Mouse (Mus musculus) E14TG2a.4 (cell line): ENCODE data around the gene Zfyve26.
A peak's percentile ranks its signal among the peaks of the same experiment; 100 is the strongest.
"Not testable (repeated sequence)": the region's sequence is repeated elsewhere in the genome, so short reads cannot be mapped to it uniquely, and the experiment has no call there.

Experiments
- H3K27me3 ChIP-seq: 2 replicates; pipeline ENCODE4 v1.6.1; 2014; ENCODE audit warnings: low read length, control low read depth; ENCODE audit not compliant: insufficient read depth
- H3K36me3 ChIP-seq: 2 replicates; pipeline ENCODE4 v1.6.1; 2014; ENCODE audit warnings: low read length, control low read depth; ENCODE audit not compliant: insufficient read depth
- H3K4me1 ChIP-seq: replicated peaks from 2 replicates; pipeline ENCODE4 v1.6.1; 2014; ENCODE audit warnings: low read depth, low read length, control low read depth
- H3K4me3 ChIP-seq: replicated peaks from 2 replicates; pipeline ENCODE4 v1.5.1; 2014; ENCODE audit warnings: mild to moderate bottlenecking, low read length
- H3K9me3 ChIP-seq: 2 replicates; pipeline ENCODE4 v1.6.1; 2014; ENCODE audit warnings: low read length, control low read depth
- CTCF ChIP-seq: conservative IDR thresholded peaks from 2 replicates; pipeline ENCODE4 v1.5.1; 2014; ENCODE audit warnings: low read length
- NANOG ChIP-seq: IDR thresholded peaks from 2 replicates; pipeline ENCODE4 v1.6.1; 2014; ENCODE audit warnings: borderline replicate concordance, low read length, mixed read lengths
- POU5F1 ChIP-seq: IDR thresholded peaks from 2 replicates; pipeline ENCODE4 v1.6.1; 2014; ENCODE audit warnings: low read length, borderline replicate concordance

The Zfyve26 gene

GRCm38 (mm10) chr12:79322539-79322938, 26.4 kb upstream of the Zfyve26 start:
- Histone ChIP-seq H3K4me1 (peaks cover 15% of the 10 kb centered on the region), H3K36me3 (peaks cover 20% of the 10 kb centered on the region)
- not testable (repeated sequence) for H3K4me3 ChIP-seq, H3K27me3 ChIP-seq, H3K9me3 ChIP-seq
- TF ChIP-seq CTCF = peak; percentile 46

GRCm38 (mm10) chr12:79320895-79321294, 24.8 kb upstream of the Zfyve26 start:
- TF ChIP-seq CTCF (no peak), POU5F1 (no peak), NANOG (no peak)
- H3K36me3 ChIP-seq = peaks cover 12% of the 10 kb centered on the region
- H3K27me3 ChIP-seq = no peaks in the 10 kb centered on the region
- H3K4me3 ChIP-seq = no peak overlapping the region
- H3K4me1 ChIP-seq = 0 out of 2 replicates have a peak, but pooled peaks cover 2% of the 10 kb centered on the region
- H3K9me3 ChIP-seq = no peaks in the 10 kb centered on the region

- peaks cover 14% of the 10 kb centered on the region for H3K36me3 ChIP-seq
- TF ChIP-seq NANOG (no peak), POU5F1 (no peak), CTCF (no peak)
These were observed 21.2 kb upstream of the Zfyve26 start for GRCm38 (mm10) chr12:79317339-79317738.

GRCm38 (mm10) chr12:79313721-79314120, 17.6 kb upstream of the Zfyve26 start:
- TF ChIP-seq NANOG (no peak), POU5F1 (no peak), CTCF (no peak)
- H3K36me3 ChIP-seq = peaks cover 10% of the 10 kb centered on the region
- H3K4me1 ChIP-seq = peaks cover 1% of the 10 kb centered on the region; the same call in 1 of the 2 replicates
- H3K4me3 ChIP-seq = no peak overlapping the region
- no peaks in the 10 kb centered on the region for H3K9me3 ChIP-seq
- H3K27me3 ChIP-seq = no peaks in the 10 kb centered on the region

More at GRCm38 (mm10) chr12:79317339-79317738, 21.2 kb upstream of the Zfyve26 start:
- no peaks in the 10 kb centered on the region for H3K9me3 ChIP-seq
- no peak overlapping the region for H3K4me3 ChIP-seq
- H3K27me3 ChIP-seq = no peaks in the 10 kb centered on the region
- peaks cover 2% of the 10 kb centered on the region; the same call in 1 of the 2 replicates for H3K4me1 ChIP-seq

GRCm38 (mm10) chr12:79306013-79306412, 9.9 kb upstream of the Zfyve26 start:
- peaks cover 38% of the 10 kb centered on the region for H3K36me3 ChIP-seq
- H3K4me1 ChIP-seq = no peaks in the 10 kb centered on the region
- H3K27me3 ChIP-seq = no peaks in the 10 kb centered on the region
- TF ChIP-seq NANOG (no peak), POU5F1 (no peak), CTCF (no peak)
- no peak overlapping the region for H3K4me3 ChIP-seq
- no peaks in the 10 kb centered on the region for H3K9me3 ChIP-seq

- TF ChIP-seq CTCF (peak; percentile 21), POU5F1 (no peak)
- Histone ChIP-seq H3K9me3 (no peaks in the 10 kb centered on the region), H3K27me3 (no peaks in the 10 kb centered on the region)
These were observed 9.0 kb upstream of the Zfyve26 start for GRCm38 (mm10) chr12:79305131-79305530.

GRCm38 (mm10) chr12:79301802-79302201, 5.7 kb upstream of the Zfyve26 start:
- Histone ChIP-seq H3K4me3 (no peak overlapping the region), H3K27me3 (no peaks in the 10 kb centered on the region), H3K4me1 (peaks cover 8% of the 10 kb centered on the region; the same call in 1 of the 2 replicates), H3K9me3 (no peaks in the 10 kb centered on the region), H3K36me3 (peaks cover 42% of the 10 kb centered on the region)
- TF ChIP-seq NANOG = no peak

More at GRCm38 (mm10) chr12:79305131-79305530, 9.0 kb upstream of the Zfyve26 start:
- Histone ChIP-seq H3K4me1 (no peaks in the 10 kb centered on the region), H3K4me3 (no peak overlapping the region), H3K36me3 (peaks cover 47% of the 10 kb centered on the region)

GRCm38 (mm10) chr12:79297884-79298636, 2.0 kb upstream of the Zfyve26 start:
- H3K4me1 ChIP-seq = peaks cover 21% of the 10 kb centered on the region
- peak overlapping the region; percentile 89 for H3K4me3 ChIP-seq
- H3K9me3 ChIP-seq = no peaks in the 10 kb centered on the region
- TF ChIP-seq CTCF (no peak), POU5F1 (no peak), NANOG (no peak)
- no peaks in the 10 kb centered on the region for H3K27me3 ChIP-seq
- H3K36me3 ChIP-seq = peaks cover 39% of the 10 kb centered on the region

GRCm38 (mm10) chr12:79297121-79297576, 1.0 kb upstream of the Zfyve26 start, which contains the start of gene Rad51b:
TSS of gene Rad51b (plus strand) at chr12:79297282.
- Histone ChIP-seq H3K36me3 (peaks cover 38% of the 10 kb centered on the region), H3K4me1 (peaks cover 21% of the 10 kb centered on the region), H3K27me3 (no peaks in the 10 kb centered on the region), H3K4me3 (peak within 1 kb of the TSS; percentile 89), H3K9me3 (no peaks in the 10 kb centered on the region)
- TF ChIP-seq CTCF (no peak), NANOG (no peak)
